Mouse (Mus musculus) limb, embryonic 11.5 days (tissue): ENCODE measurements at regions not wholly inside any gene's neighbourhood (a gene's known extent, or its start where the extent isn't known, plus 50 kb on each side); places are given as distances from the start of the nearest gene placed in this dataset.
A peak's percentile ranks its signal among the peaks of the same experiment; 100 is the strongest.

Experiments
- ATAC-seq: fragments of 200-750 bp; cut with Nextera tagmentation; 2 replicates; pipeline ENCODE4 v1.8.0; 2017; ENCODE audit warnings: low read depth; ENCODE audit not compliant: insufficient number of reproducible peaks, low FRiP score, low TSS enrichment
- DNase-seq: peaks from one replicate; pipeline ENCODE4 v3.0.0-alpha.2; 2015; ENCODE audit warnings: low spot score
- H3K27ac ChIP-seq: fragments of 300-500 bp; sonication (generic); replicated peaks from 2 replicates; pipeline ENCODE4 v1.5.1; 2014; ENCODE audit warnings: low read depth, mild to moderate bottlenecking, low read length
- H3K27me3 ChIP-seq: fragments of 300-500 bp; sonication (generic); 2 replicates; pipeline ENCODE4 v1.6.1; 2014; ENCODE audit warnings: mild to moderate bottlenecking, low read length, mixed read lengths; ENCODE audit not compliant: control insufficient read depth, insufficient read depth
- H3K36me3 ChIP-seq: fragments of 300-500 bp; sonication (generic); 2 replicates; pipeline ENCODE4 v1.6.1; 2014; ENCODE audit warnings: mild to moderate bottlenecking, low read length, moderate library complexity, mixed read lengths; ENCODE audit not compliant: control insufficient read depth, insufficient read depth
- H3K4me1 ChIP-seq: fragments of 300-500 bp; sonication (generic); 2 replicates; pipeline ENCODE4 v1.6.1; 2014; ENCODE audit warnings: low read length, mixed read lengths; ENCODE audit not compliant: control insufficient read depth, insufficient read depth
- H3K4me2 ChIP-seq: fragments of 300-500 bp; sonication (generic); 2 replicates; pipeline ENCODE4 v1.6.1; 2014; ENCODE audit warnings: low read depth, mild to moderate bottlenecking, moderate library complexity; ENCODE audit not compliant: severe bottlenecking
- H3K4me3 ChIP-seq: fragments of 300-500 bp; sonication (generic); 2 replicates; pipeline ENCODE4 v1.5.1; 2014; ENCODE audit warnings: low read depth, low read length
- H3K9ac ChIP-seq: fragments of 300-500 bp; sonication (generic); 2 replicates; pipeline ENCODE4 v1.6.1; 2014; ENCODE audit warnings: mild to moderate bottlenecking, low read length
- H3K9me3 ChIP-seq: fragments of 300-500 bp; sonication (generic); 2 replicates; pipeline ENCODE4 v1.6.1; 2016; ENCODE audit warnings: low read length; ENCODE audit not compliant: control insufficient read depth
- WGBS: fragments of 180-500 bp; shearing (Covaris S2); extraction: QIAGEN DNeasy Blood & Tissue Kit; methylation state at CpG from one replicate; pipeline ENCODE4 v1.1.7; 2014; 5-methylcytosine and 5-hydroxymethylcytosine counted together

- H3K4me1 ChIP-seq, result no peaks in the 10 kb centered on the region
- H3K4me2 ChIP-seq, result peak overlapping the region; percentile 81
- H3K9me3 ChIP-seq, result no peaks in the 10 kb centered on the region
- DNase-seq (no peak), ATAC-seq (no peak)
- H3K27me3 ChIP-seq, result no peaks in the 10 kb centered on the region
- WGBS, result 21% methylated on average over 31 of the region's 31 CpGs
- H3K4me3 ChIP-seq, result peak overlapping the region; percentile 81
- H3K36me3 ChIP-seq, result no peaks in the 10 kb centered on the region
- H3K9ac ChIP-seq, result peak overlapping the region; percentile 51
- no peak overlapping the region for H3K27ac ChIP-seq
These were observed 61.9 kb upstream of the Ak4 start for GRCm38 (mm10) chr4:101356954-101357891.

- under 1% methylated on average over 107 of the region's 107 CpGs for WGBS
These were observed 62.8 kb upstream of the Ak4 start for GRCm38 (mm10) chr4:101356093-101356953.

GRCm38 (mm10) chr4:101355431-101356092 lies 63.5 kb upstream of the Ak4 start:
- H3K36me3 ChIP-seq, result no peaks in the 10 kb centered on the region
- peak overlapping the region; percentile 84 for H3K9ac ChIP-seq
- H3K9me3 ChIP-seq, result no peaks in the 10 kb centered on the region
- ATAC-seq (peak; percentile 49), DNase-seq (peak; percentile 46)
- H3K4me2 ChIP-seq, result peak overlapping the region; percentile 81
- WGBS, result under 1% methylated on average over 26 of the region's 31 CpGs
- no peaks in the 10 kb centered on the region for H3K27me3 ChIP-seq
- peak overlapping the region; percentile 81 for H3K4me3 ChIP-seq
- no peaks in the 10 kb centered on the region for H3K4me1 ChIP-seq
- no peak overlapping the region for H3K27ac ChIP-seq

More at GRCm38 (mm10) chr4:101356093-101356953, 62.8 kb upstream of the Ak4 start:
- H3K36me3 ChIP-seq, result no peaks in the 10 kb centered on the region
- 0 out of 2 replicates have a peak overlapping the region, but pooled peaks have one; percentile 21 for H3K27ac ChIP-seq
- no peaks in the 10 kb centered on the region for H3K4me1 ChIP-seq
- H3K4me3 ChIP-seq, result peak overlapping the region; percentile 81
- DNase-seq, result peak; percentile 74
- H3K27me3 ChIP-seq, result no peaks in the 10 kb centered on the region
- no peaks in the 10 kb centered on the region for H3K9me3 ChIP-seq
- peak; percentile 67 for ATAC-seq
- H3K9ac ChIP-seq, result peak overlapping the region; percentile 84
- H3K4me2 ChIP-seq, result peak overlapping the region; percentile 81

- no peaks in the 10 kb centered on the region for H3K9me3 ChIP-seq
- peak overlapping the region; percentile 81 for H3K4me3 ChIP-seq
- H3K27me3 ChIP-seq, result no peaks in the 10 kb centered on the region
- no peak overlapping the region for H3K27ac ChIP-seq
- H3K4me1 ChIP-seq, result no peaks in the 10 kb centered on the region
- no peak overlapping the region for H3K9ac ChIP-seq
- H3K4me2 ChIP-seq, result peak overlapping the region; percentile 81
- 11% methylated on average over 7 of the region's 7 CpGs for WGBS
- no peak for ATAC-seq
- H3K36me3 ChIP-seq, result no peaks in the 10 kb centered on the region
- DNase-seq, result no peak
These were observed 64.1 kb upstream of the Ak4 start for GRCm38 (mm10) chr4:101354951-101355350.

GRCm38 (mm10) chr4:101354086-101354855 lies 64.8 kb upstream of the Ak4 start:
- no peak overlapping the region for H3K4me2 ChIP-seq
- H3K27me3 ChIP-seq, result no peaks in the 10 kb centered on the region
- H3K27ac ChIP-seq, result no peak overlapping the region
- DNase-seq (no peak), ATAC-seq (no peak)
- no peaks in the 10 kb centered on the region for H3K36me3 ChIP-seq
- no peaks in the 10 kb centered on the region for H3K9me3 ChIP-seq
- 57% methylated on average over 7 of the region's 7 CpGs for WGBS
- no peak overlapping the region for H3K9ac ChIP-seq
- no peak overlapping the region for H3K4me3 ChIP-seq
- no peaks in the 10 kb centered on the region for H3K4me1 ChIP-seq

GRCm38 (mm10) chr4:101352178-101352577 lies 66.9 kb upstream of the Ak4 start:
- no peak overlapping the region for H3K4me3 ChIP-seq
- no peaks in the 10 kb centered on the region for H3K27me3 ChIP-seq
- 89% methylated on average over 4 of the region's 4 CpGs for WGBS
- no peak overlapping the region for H3K9ac ChIP-seq
- no peaks in the 10 kb centered on the region for H3K4me1 ChIP-seq
- no peaks in the 10 kb centered on the region for H3K9me3 ChIP-seq
- no peak for ATAC-seq
- H3K36me3 ChIP-seq, result no peaks in the 10 kb centered on the region
- H3K4me2 ChIP-seq, result no peak overlapping the region
- DNase-seq, result no peak
- H3K27ac ChIP-seq, result no peak overlapping the region

- WGBS, result 95% methylated on average over 3 of the region's 3 CpGs
- no peak overlapping the region for H3K9ac ChIP-seq
- no peaks in the 10 kb centered on the region for H3K27me3 ChIP-seq
- no peak overlapping the region for H3K27ac ChIP-seq
- ATAC-seq (no peak), DNase-seq (no peak)
- no peaks in the 10 kb centered on the region for H3K36me3 ChIP-seq
- H3K4me2 ChIP-seq, result no peak overlapping the region
- no peak overlapping the region for H3K4me3 ChIP-seq
- H3K9me3 ChIP-seq, result no peaks in the 10 kb centered on the region
- no peaks in the 10 kb centered on the region for H3K4me1 ChIP-seq
These were observed 67.4 kb upstream of the Ak4 start for GRCm38 (mm10) chr4:101351716-101352115.
